Mouse (Mus musculus): ENCODE data around the gene Naxd.

- TF ChIP-seq HCFC1 (IDR thresholded peaks at IDR 0.05; ENCODE audit: low read depth, low read length) = no peak
- TF ChIP-seq UBTF (IDR thresholded peaks at IDR 0.05; ENCODE audit: low read depth, low read length) = no peak
- TF ChIP-seq USF1 (IDR thresholded peaks at IDR 0.05; ENCODE audit: low read depth, low read length) = no peak
- no peak for TF ChIP-seq CTCF (conservative IDR thresholded peaks at IDR 0.05 in 1 of 2, IDR thresholded peaks at IDR 0.05 in 1 of 2; ENCODE audit: low read depth in 2 of 2, low read length in 2 of 2)
- TF ChIP-seq POLR2A (IDR thresholded peaks at IDR 0.05; ENCODE audit: low read depth, low read length) = no peak
- no peak for TF ChIP-seq TCF12 (IDR thresholded peaks at IDR 0.05; ENCODE audit: low read depth, low read length)
These were observed 35.5 kb upstream of the Naxd start for GRCm38 (mm10) chr8:11461847-11462246.
